Mouse (Mus musculus) adrenal gland, adult 2 months (tissue): ENCODE results near the gene Copg1. TPM values are rescaled to one million over a fixed set of nuclear protein-coding genes. Genes with fewer than 3 reads are reported as not detected.

Experiments
- polyA plus RNA-seq: library from polyadenylated mRNA; depleted of rRNA; stranded (reverse); fragments of >200 nt; gene quantifications from 2 replicates; pipeline ENCODE4 v1.2.3, GENCODE M21; 2012; rRNA removed
- total RNA-seq, 2 experiments: library from RNA; stranded (reverse); gene quantifications; 2 replicates each; pipeline ENCODE4 v1.2.3; 2021

The Copg1 gene
- total and polyA plus RNA-seq, 3 experiments = 41.0 to 104 (median 102) TPM

Other genes with a start within 250 kb of the Copg1 start
- gene Aplf, start 215.6 kb upstream of the Copg1 start, total RNA-seq = 1 to 10 TPM; 5.5 to 7.4 TPM
- 2.5 and 3.7 TPM in 2 replicates for gene Aplf, start 215.6 kb upstream of the Copg1 start, polyA plus RNA-seq
- 1 to 10 TPM in 1 of 2 experiments, under 1 TPM in 1; 0.63 to 1.1 TPM for gene Efcc1, start 156.9 kb upstream of the Copg1 start, total RNA-seq
- 1.1 and 1.4 TPM in 2 replicates for gene Efcc1, start 156.9 kb upstream of the Copg1 start, polyA plus RNA-seq
- under 1 TPM in 1 of 2 experiments, not detected in 1; 0.45 TPM for gene Gp9, start 109.7 kb upstream of the Copg1 start, total RNA-seq
- 0.84 and 1.0 TPM in 2 replicates for gene Gp9, start 109.7 kb upstream of the Copg1 start, polyA plus RNA-seq
- 10 to 100 TPM; 28.0 to 28.2 TPM for gene Rab43, start 75.7 kb upstream of the Copg1 start, total RNA-seq
- 27.6 and 30.6 TPM in 2 replicates for gene Rab43, start 75.7 kb upstream of the Copg1 start, polyA plus RNA-seq
- 1 to 10 TPM; 2.5 TPM for gene Gm45140, start 52.0 kb upstream of the Copg1 start, total RNA-seq
- 0.02 and 0.15 TPM in 2 replicates for gene Gm45140, start 52.0 kb upstream of the Copg1 start, polyA plus RNA-seq
- 10 to 100 TPM; 44.4 to 55.6 TPM for gene Isy1, start 49.0 kb upstream of the Copg1 start, total RNA-seq
- 3.1 and 3.8 TPM in 2 replicates for gene Isy1, start 49.0 kb upstream of the Copg1 start, polyA plus RNA-seq
- gene Cnbp, start 36.7 kb upstream of the Copg1 start, total RNA-seq = 100 to 1,000 TPM; 333 to 380 TPM
- 73.9 and 76.1 TPM in 2 replicates for gene Cnbp, start 36.7 kb upstream of the Copg1 start, polyA plus RNA-seq
- 10 to 100 TPM; 21.5 to 22.4 TPM for gene Hmces, start 26.1 kb downstream of the Copg1 start, total RNA-seq
- 15.4 and 22.3 TPM in 2 replicates for gene Hmces, start 26.1 kb downstream of the Copg1 start, polyA plus RNA-seq
- gene H1fx, start 93.8 kb downstream of the Copg1 start, total RNA-seq = 1 to 10 TPM; 7.4 to 9.5 TPM
- gene H1fx, start 93.8 kb downstream of the Copg1 start, polyA plus RNA-seq = 17.1 and 22.1 TPM in 2 replicates
- gene Rab7, start 157.5 kb downstream of the Copg1 start, total RNA-seq = 100 to 1,000 TPM; 335 to 385 TPM
- gene Rab7, start 157.5 kb downstream of the Copg1 start, polyA plus RNA-seq = 90.7 and 123 TPM in 2 replicates
- 100 to 1,000 TPM; 287 to 305 TPM for gene Rpn1, start 196.7 kb downstream of the Copg1 start, total RNA-seq
- 117 and 146 TPM in 2 replicates for gene Rpn1, start 196.7 kb downstream of the Copg1 start, polyA plus RNA-seq